Mouse (Mus musculus): ENCODE measurements around the gene Agpat4. TPM values are rescaled to one million over a fixed set of nuclear protein-coding genes. Genes with fewer than 3 reads are reported as not detected.
A peak's percentile ranks its signal among the peaks of the same experiment; 100 is the strongest.

Agpat4 gene
- total RNA-seq, 1 experiment from 2014 or later: 11.6 TPM

- peak; percentile 79 for ATAC-seq (replicated peaks; ENCODE audit: low read depth, poor library complexity, severe bottlenecking)
Observed at GRCm38 (mm10) chr17:12159187-12160060, 40.9 kb downstream of the Agpat4 start.

GRCm38 (mm10) chr17:12160061-12160421 lies 41.5 kb downstream of the Agpat4 start:
- ATAC-seq (replicated peaks; ENCODE audit: low read depth, poor library complexity, severe bottlenecking): 0 out of 2 replicates have a peak, but pooled peaks have one; percentile 8

- ATAC-seq (replicated peaks; ENCODE audit: low read depth, poor library complexity, severe bottlenecking): no peak
Observed at GRCm38 (mm10) chr17:12160540-12160939, 42.0 kb downstream of the Agpat4 start.

- no peak for ATAC-seq (replicated peaks; ENCODE audit: low read depth, poor library complexity, severe bottlenecking)
Observed at GRCm38 (mm10) chr17:12160984-12161764, 42.7 kb downstream of the Agpat4 start.

GRCm38 (mm10) chr17:12161877-12162276 lies 43.4 kb downstream of the Agpat4 start:
- ATAC-seq (replicated peaks; ENCODE audit: low read depth, poor library complexity, severe bottlenecking): no peak

- ATAC-seq (replicated peaks; ENCODE audit: low read depth, poor library complexity, severe bottlenecking): no peak
Observed at GRCm38 (mm10) chr17:12162824-12163223, 44.3 kb downstream of the Agpat4 start.

GRCm38 (mm10) chr17:12163403-12163802 lies 44.9 kb downstream of the Agpat4 start:
- no peak for ATAC-seq (replicated peaks; ENCODE audit: low read depth, poor library complexity, severe bottlenecking)

GRCm38 (mm10) chr17:12163903-12164302 lies 45.4 kb downstream of the Agpat4 start:
- ATAC-seq (replicated peaks; ENCODE audit: low read depth, poor library complexity, severe bottlenecking): no peak

GRCm38 (mm10) chr17:12164507-12164906 lies 46.0 kb downstream of the Agpat4 start:
- no peak for ATAC-seq (replicated peaks; ENCODE audit: low read depth, poor library complexity, severe bottlenecking)

GRCm38 (mm10) chr17:12165009-12165695 lies 46.6 kb downstream of the Agpat4 start:
- ATAC-seq (replicated peaks; ENCODE audit: low read depth, poor library complexity, severe bottlenecking): peak; percentile 41; the same call in 1 of the 2 replicates

GRCm38 (mm10) chr17:12165701-12166100 lies 47.2 kb downstream of the Agpat4 start:
- ATAC-seq (replicated peaks; ENCODE audit: low read depth, poor library complexity, severe bottlenecking): no peak

- ATAC-seq (replicated peaks; ENCODE audit: low read depth, poor library complexity, severe bottlenecking): no peak
Observed at GRCm38 (mm10) chr17:12168536-12168935, 50.0 kb downstream of the Agpat4 start.

- ATAC-seq (replicated peaks; ENCODE audit: low read depth, poor library complexity, severe bottlenecking): no peak
Observed at GRCm38 (mm10) chr17:12169326-12169836, 50.9 kb downstream of the Agpat4 start.

- ATAC-seq (replicated peaks; ENCODE audit: low read depth, poor library complexity, severe bottlenecking): peak; percentile 56
Observed at GRCm38 (mm10) chr17:12170791-12171497, 52.4 kb downstream of the Agpat4 start.

- no peak for ATAC-seq (replicated peaks; ENCODE audit: low read depth, poor library complexity, severe bottlenecking)
Observed at GRCm38 (mm10) chr17:12171666-12172065, 53.2 kb downstream of the Agpat4 start.

- ATAC-seq (replicated peaks; ENCODE audit: low read depth, poor library complexity, severe bottlenecking): peak; percentile 50; the same call in 1 of the 2 replicates
Observed at GRCm38 (mm10) chr17:12174221-12174620, 55.7 kb downstream of the Agpat4 start.

- ATAC-seq (replicated peaks; ENCODE audit: low read depth, poor library complexity, severe bottlenecking): no peak
Observed at GRCm38 (mm10) chr17:12174896-12175295, 56.4 kb downstream of the Agpat4 start.

- no peak for ATAC-seq (replicated peaks; ENCODE audit: low read depth, poor library complexity, severe bottlenecking)
Observed at GRCm38 (mm10) chr17:12175626-12176025, 57.1 kb downstream of the Agpat4 start.

GRCm38 (mm10) chr17:12179339-12179738 lies 60.8 kb downstream of the Agpat4 start:
- no peak for ATAC-seq (replicated peaks; ENCODE audit: low read depth, poor library complexity, severe bottlenecking)

GRCm38 (mm10) chr17:12179766-12180165 lies 61.3 kb downstream of the Agpat4 start:
- no peak for ATAC-seq (replicated peaks; ENCODE audit: low read depth, poor library complexity, severe bottlenecking)
